Mouse (Mus musculus) spleen, adult 2 months (tissue): ENCODE data around the gene Ghsr. TPM values are rescaled to one million over a fixed set of nuclear protein-coding genes. Genes with fewer than 3 reads are reported as not detected.
"Not testable (repeated sequence)": the region's sequence is repeated elsewhere in the genome, so short reads cannot be mapped to it uniquely, and the experiment has no call there.

Experiments
- DNase-seq, 2 experiments: peaks; one replicate each; pipeline versions ENCODE4 v3.0.0 to v3.0.0-alpha.2; 2012 to 2021; ENCODE audit warnings: low spot score in 2 of 2, low read depth in 1 of 2
- H3K27ac ChIP-seq: fragments of 200-500 bp; 2 replicates; pipeline ENCODE4 v1.5.1; 2012; ENCODE audit warnings: low read length, inconsistent platforms; ENCODE audit not compliant: insufficient read depth
- H3K27me3 ChIP-seq: fragments of 200-500 bp; 2 replicates; pipeline ENCODE4 v1.6.1; 2012; ENCODE audit warnings: mild to moderate bottlenecking, moderate library complexity, low read length, inconsistent platforms; ENCODE audit not compliant: control insufficient read depth, insufficient read depth
- H3K36me3 ChIP-seq: fragments of 200-500 bp; 2 replicates; pipeline ENCODE4 v1.6.1; 2012; ENCODE audit warnings: mild to moderate bottlenecking, low read length, inconsistent platforms; ENCODE audit not compliant: control insufficient read depth, insufficient read depth
- H3K4me1 ChIP-seq: fragments of 200-500 bp; 2 replicates; pipeline ENCODE4 v1.6.1; 2011; ENCODE audit warnings: inconsistent platforms; ENCODE audit not compliant: control insufficient read depth, insufficient read depth, insufficient read length
- H3K4me3 ChIP-seq: fragments of 200-500 bp; 2 replicates; pipeline ENCODE4 v1.5.1; 2011; ENCODE audit warnings: mild to moderate bottlenecking, inconsistent platforms; ENCODE audit not compliant: insufficient read depth, insufficient read length; ENCODE audit errors: extremely low read depth
- CTCF ChIP-seq: fragments of 200-500 bp; IDR thresholded peaks from 2 replicates; pipeline ENCODE4 v1.5.1; 2011; ENCODE audit warnings: mild to moderate bottlenecking, inconsistent platforms; ENCODE audit not compliant: insufficient read depth, insufficient read length, insufficient replicate concordance; ENCODE audit errors: extremely low read depth
- POLR2A ChIP-seq: fragments of 200-500 bp; IDR thresholded peaks from 2 replicates; pipeline ENCODE4 v1.6.1; 2011; ENCODE audit warnings: low read depth, low read length, inconsistent platforms
- WGBS: fragments of 180-500 bp; shearing (Covaris S2); methylation state at CpG from one replicate; pipeline ENCODE4 v1.1.7; 2018; 5-methylcytosine and 5-hydroxymethylcytosine counted together
- polyA plus RNA-seq: library from polyadenylated mRNA; depleted of rRNA; stranded (reverse); fragments of >200 nt; gene quantifications from 2 replicates; pipeline ENCODE4 v1.2.3, GENCODE M21; 2012

The Ghsr gene
- polyA plus RNA-seq, 1 experiment: not detected

GRCm38 (mm10) chr3:27370582-27371275, 422 bp upstream of the Ghsr start:
- Histone ChIP-seq H3K27me3 (peaks cover 6% of the 10 kb centered on the region), H3K36me3 (no peaks in the 10 kb centered on the region), H3K4me3 (no peak overlapping the region), H3K27ac (no peak overlapping the region), H3K4me1 (no peaks in the 10 kb centered on the region; the same call in 1 of the 2 replicates)
- no peak for DNase-seq
- TF ChIP-seq CTCF: no peak
- TF ChIP-seq POLR2A: no peak
- WGBS: 10% methylated on average over 20 of the region's 20 CpGs

GRCm38 (mm10) chr3:27371725-27372650, 837 bp downstream of the Ghsr start:
- Histone ChIP-seq H3K36me3 (no peaks in the 10 kb centered on the region), H3K4me1 (no peaks in the 10 kb centered on the region; the same call in 1 of the 2 replicates), H3K4me3 (no peak overlapping the region), H3K27ac (no peak overlapping the region), H3K27me3 (peaks cover 6% of the 10 kb centered on the region)
- WGBS: 5% methylated on average over 77 of the region's 77 CpGs
- no peak for DNase-seq
- TF ChIP-seq POLR2A: no peak

GRCm38 (mm10) chr3:27374396-27374795, 3.2 kb downstream of the Ghsr start:
- TF ChIP-seq POLR2A (no peak), CTCF (no peak)
- DNase-seq: no peak
- peaks cover 6% of the 10 kb centered on the region for H3K27me3 ChIP-seq
- no peak overlapping the region for H3K27ac ChIP-seq
- H3K4me1 ChIP-seq: no peaks in the 10 kb centered on the region; the same call in 1 of the 2 replicates
- H3K4me3 ChIP-seq: no peak overlapping the region
- WGBS: 67% methylated on average over 9 of the region's 9 CpGs
- no peaks in the 10 kb centered on the region for H3K36me3 ChIP-seq

- DNase-seq: no peak
- H3K27me3 ChIP-seq: no peaks in the 10 kb centered on the region; the same call in 1 of the 2 replicates
- no peaks in the 10 kb centered on the region for H3K36me3 ChIP-seq
- no peaks in the 10 kb centered on the region for H3K4me1 ChIP-seq
- H3K27ac ChIP-seq: no peak overlapping the region
- TF ChIP-seq CTCF (no peak), POLR2A (no peak)
- WGBS: 68% methylated on average over 4 of the region's 4 CpGs
- H3K4me3 ChIP-seq: no peak overlapping the region
Measured at GRCm38 (mm10) chr3:27377935-27378334, 6.8 kb downstream of the Ghsr start.

- DNase-seq: no peak
- H3K4me3 ChIP-seq: no peak overlapping the region
- no peak overlapping the region for H3K27ac ChIP-seq
- TF ChIP-seq CTCF (no peak), POLR2A (no peak)
- 75% methylated on average over 3 of the region's 3 CpGs for whole genome bisulfite sequencing
- no peaks in the 10 kb centered on the region for H3K27me3 ChIP-seq
- no peaks in the 10 kb centered on the region for H3K4me1 ChIP-seq
- no peaks in the 10 kb centered on the region for H3K36me3 ChIP-seq
Measured at GRCm38 (mm10) chr3:27384836-27385235, 13.7 kb downstream of the Ghsr start.

GRCm38 (mm10) chr3:27389923-27390322, 18.8 kb downstream of the Ghsr start:
- Histone ChIP-seq H3K4me1 (no peaks in the 10 kb centered on the region), H3K36me3 (no peaks in the 10 kb centered on the region), H3K4me3 (no peak overlapping the region), H3K27ac (no peak overlapping the region), H3K27me3 (no peaks in the 10 kb centered on the region)
- WGBS: 73% methylated on average over 1 of the region's 1 CpGs
- DNase-seq: no peak
- no peak for TF ChIP-seq CTCF
- no peak for TF ChIP-seq POLR2A

GRCm38 (mm10) chr3:27400996-27401395, 29.8 kb downstream of the Ghsr start:
- H3K27ac ChIP-seq, H3K36me3 ChIP-seq, H3K4me3 ChIP-seq, H3K4me1 ChIP-seq, H3K27me3 ChIP-seq, DNase-seq: not testable (repeated sequence)
- 91% methylated on average over 3 of the region's 3 CpGs for WGBS
